Mouse (Mus musculus): ENCODE results near the gene Slain1.

DNA sequence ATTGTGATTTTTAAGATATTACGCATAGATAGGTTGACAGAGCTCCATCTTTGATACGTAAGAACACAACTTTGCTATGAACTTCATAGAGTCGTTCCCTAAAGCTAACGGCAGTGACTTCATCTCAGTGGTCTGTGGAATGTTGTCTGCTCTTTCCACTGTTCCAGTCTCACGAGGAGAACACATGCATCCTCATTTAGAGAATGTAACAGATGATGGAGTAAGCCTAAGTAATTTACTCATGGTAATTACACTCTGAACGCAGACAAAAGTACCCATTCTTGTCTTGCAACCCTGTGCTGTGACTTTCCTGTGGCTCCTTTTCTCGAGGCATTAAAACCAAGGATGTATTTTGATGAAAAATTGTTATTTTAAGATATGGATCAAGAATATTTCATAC, 104.0 kb downstream of the Slain1 start:
- TF ChIP-seq CTCF (IDR thresholded peaks at IDR 0.05; ENCODE audit: low read depth) = no peak
- no peak for TF ChIP-seq EP300 (IDR thresholded peaks at IDR 0.05; ENCODE audit: low read depth)
